Mouse (Mus musculus) neural tube, embryonic 11.5 days (tissue): ENCODE measurements at regions not wholly inside any gene's neighbourhood (a gene's known extent, or its start where the extent isn't known, plus 50 kb on each side); places are given as distances from the start of the nearest gene placed in this dataset.
"Not testable (repeated sequence)": the region's sequence is repeated elsewhere in the genome, so short reads cannot be mapped to it uniquely, and the experiment has no call there.

ENCODE experiments used
- ATAC-seq: fragments of 200-750 bp; cut with Nextera tagmentation; 2 replicates; pipeline ENCODE4 v1.8.0; 2017; ENCODE audit warnings: moderate number of reproducible peaks, mild to moderate bottlenecking, moderate TSS enrichment, moderate library complexity; ENCODE audit not compliant: insufficient read depth, low FRiP score, low TSS enrichment
- DNase-seq: peaks from one replicate; pipeline ENCODE4 v3.0.0-alpha.2; 2015; ENCODE audit warnings: low spot score
- H3K27ac ChIP-seq: fragments of 300-500 bp; sonication (generic); 2 replicates; pipeline ENCODE4 v1.5.1; 2014; ENCODE audit warnings: low read depth, mild to moderate bottlenecking, low read length
- H3K27me3 ChIP-seq: fragments of 300-500 bp; sonication (generic); 2 replicates; pipeline ENCODE4 v1.6.1; 2014; ENCODE audit warnings: mild to moderate bottlenecking, low read length, mixed read lengths; ENCODE audit not compliant: control insufficient read depth, insufficient read depth
- H3K36me3 ChIP-seq: fragments of 300-500 bp; sonication (generic); 2 replicates; pipeline ENCODE4 v1.6.1; 2014; ENCODE audit warnings: mild to moderate bottlenecking, low read length, moderate library complexity, mixed read lengths; ENCODE audit not compliant: control insufficient read depth, insufficient read depth
- H3K4me1 ChIP-seq: fragments of 300-500 bp; sonication (generic); 2 replicates; pipeline ENCODE4 v1.6.1; 2014; ENCODE audit warnings: low read length, mixed read lengths; ENCODE audit not compliant: control insufficient read depth, insufficient read depth
- H3K4me2 ChIP-seq: fragments of 300-500 bp; sonication (generic); 2 replicates; pipeline ENCODE4 v1.6.1; 2014; ENCODE audit warnings: low read depth, mild to moderate bottlenecking, moderate library complexity
- H3K4me3 ChIP-seq: fragments of 300-500 bp; sonication (generic); 2 replicates; pipeline ENCODE4 v1.5.1; 2014; ENCODE audit warnings: low read depth, low read length
- H3K9ac ChIP-seq: fragments of 300-500 bp; sonication (generic); 2 replicates; pipeline ENCODE4 v1.6.1; 2014; ENCODE audit warnings: mild to moderate bottlenecking, low read length
- H3K9me3 ChIP-seq: fragments of 300-500 bp; sonication (generic); 2 replicates; pipeline ENCODE4 v1.6.1; 2016; ENCODE audit warnings: low read length; ENCODE audit not compliant: control insufficient read depth
- WGBS: fragments of 180-500 bp; shearing (Covaris S2); extraction: QIAGEN DNeasy Blood & Tissue Kit; methylation state at CpG from one replicate; pipeline ENCODE4 v1.1.7; 2014; 5-methylcytosine and 5-hydroxymethylcytosine counted together

DNA sequence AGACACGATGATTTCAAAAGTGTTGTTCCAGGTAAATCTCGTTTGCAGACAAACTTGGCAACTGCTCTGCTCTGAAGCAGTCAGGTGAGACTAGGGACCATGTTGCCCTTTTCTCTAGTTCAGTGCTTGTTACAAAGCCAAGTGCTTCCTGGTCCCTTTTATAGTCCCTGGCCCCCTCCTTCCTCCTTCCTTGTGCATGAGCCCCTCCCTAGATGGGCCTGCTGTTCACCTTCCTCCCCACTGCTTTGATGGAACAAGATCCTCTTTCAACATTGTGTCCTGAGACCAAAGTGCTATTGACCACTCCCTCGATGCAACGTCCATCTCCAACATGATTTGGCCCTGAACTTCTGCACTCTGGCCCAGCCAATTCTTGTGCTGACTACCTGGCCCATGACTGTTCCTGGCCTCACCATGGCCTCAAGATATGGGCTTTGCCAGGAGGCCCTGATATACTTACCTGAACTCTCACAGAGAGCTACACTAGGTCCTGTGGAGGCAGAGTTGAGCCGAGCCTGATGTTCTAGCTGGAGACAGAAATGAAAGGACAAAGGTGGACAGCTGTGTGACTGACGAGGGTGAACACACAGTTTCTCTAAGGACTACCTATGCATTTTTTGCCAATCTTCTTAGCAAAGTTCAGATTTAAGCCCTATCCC, 104.6 kb upstream of the Klf3 start:
- WGBS, result 93% methylated on average over 6 of the region's 6 CpGs
- Histone ChIP-seq H3K27me3 (no peaks in the 10 kb centered on the region), H3K27ac (no peak overlapping the region), H3K9me3 (no peaks in the 10 kb centered on the region), H3K9ac (no peak overlapping the region), H3K4me1 (peaks cover 6% of the 10 kb centered on the region), H3K4me3 (no peak overlapping the region), H3K36me3 (no peaks in the 10 kb centered on the region), H3K4me2 (no peak overlapping the region)
- no peak for ATAC-seq
- no peak for DNase-seq

DNA sequence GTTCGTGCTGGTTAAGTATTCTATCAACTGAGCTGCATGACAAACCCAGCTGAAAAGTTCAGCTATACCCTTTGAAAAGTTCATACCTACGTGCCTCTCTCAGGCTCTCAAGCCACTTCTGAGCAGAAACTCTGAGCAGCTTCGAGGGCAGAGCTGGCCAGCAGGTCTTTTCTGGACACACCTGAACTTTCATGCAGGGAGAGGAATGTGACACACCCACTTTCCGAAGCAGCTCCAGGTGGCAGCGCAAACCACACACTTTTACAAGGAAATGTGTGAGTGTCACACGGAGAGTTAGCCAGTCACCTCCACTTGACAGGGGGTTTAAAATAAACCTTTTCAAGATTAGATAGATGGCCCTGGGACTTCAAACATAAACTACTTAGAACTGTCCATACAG, 103.2 kb upstream of the Klf3 start:
- DNase-seq (no peak), ATAC-seq (no peak)
- no peaks in the 10 kb centered on the region for H3K27me3 ChIP-seq
- no peaks in the 10 kb centered on the region for H3K9me3 ChIP-seq
- H3K9ac ChIP-seq, result no peak overlapping the region
- H3K36me3 ChIP-seq, result no peaks in the 10 kb centered on the region
- 92% methylated on average over 6 of the region's 6 CpGs for WGBS
- H3K4me1 ChIP-seq, result peaks cover 6% of the 10 kb centered on the region
- H3K4me3 ChIP-seq, result no peak overlapping the region
- no peak overlapping the region for H3K27ac ChIP-seq
- no peak overlapping the region for H3K4me2 ChIP-seq

DNA sequence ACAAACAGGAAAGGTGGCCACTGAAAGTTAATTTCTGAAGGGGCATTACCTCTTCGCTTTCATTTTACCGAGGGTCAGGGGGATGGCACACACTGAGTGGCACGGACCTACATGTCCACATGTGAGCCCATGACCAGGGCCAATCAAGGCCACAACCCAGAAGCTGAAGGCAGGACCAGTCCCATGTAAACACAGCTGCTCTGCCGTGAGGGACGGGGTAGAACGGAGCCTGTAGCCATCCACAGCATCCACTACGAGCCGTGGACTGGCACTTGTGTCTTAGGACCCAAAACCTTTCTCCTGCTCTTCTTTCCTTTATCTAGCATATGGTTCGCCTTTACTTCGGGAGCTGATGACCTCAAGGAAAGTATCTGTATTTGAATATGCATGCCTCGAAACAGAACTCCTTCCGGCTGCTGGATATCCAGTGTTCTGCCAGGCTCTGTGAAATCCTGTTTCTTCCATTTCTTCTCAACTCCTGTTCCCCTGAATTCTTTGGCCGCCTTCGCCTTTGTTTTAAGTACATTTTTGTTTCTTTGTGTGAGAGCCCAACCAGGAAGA, 101.9 kb upstream of the Klf3 start:
- no peak overlapping the region for H3K27ac ChIP-seq
- no peak overlapping the region for H3K4me3 ChIP-seq
- ATAC-seq (no peak), DNase-seq (peak; percentile 23)
- no peak overlapping the region for H3K4me2 ChIP-seq
- H3K9ac ChIP-seq, result no peak overlapping the region
- H3K27me3 ChIP-seq, result no peaks in the 10 kb centered on the region
- 74% methylated on average over 14 of the region's 14 CpGs for WGBS
- H3K4me1 ChIP-seq, result peaks cover 6% of the 10 kb centered on the region
- H3K9me3 ChIP-seq, result no peaks in the 10 kb centered on the region
- H3K36me3 ChIP-seq, result no peaks in the 10 kb centered on the region

DNA sequence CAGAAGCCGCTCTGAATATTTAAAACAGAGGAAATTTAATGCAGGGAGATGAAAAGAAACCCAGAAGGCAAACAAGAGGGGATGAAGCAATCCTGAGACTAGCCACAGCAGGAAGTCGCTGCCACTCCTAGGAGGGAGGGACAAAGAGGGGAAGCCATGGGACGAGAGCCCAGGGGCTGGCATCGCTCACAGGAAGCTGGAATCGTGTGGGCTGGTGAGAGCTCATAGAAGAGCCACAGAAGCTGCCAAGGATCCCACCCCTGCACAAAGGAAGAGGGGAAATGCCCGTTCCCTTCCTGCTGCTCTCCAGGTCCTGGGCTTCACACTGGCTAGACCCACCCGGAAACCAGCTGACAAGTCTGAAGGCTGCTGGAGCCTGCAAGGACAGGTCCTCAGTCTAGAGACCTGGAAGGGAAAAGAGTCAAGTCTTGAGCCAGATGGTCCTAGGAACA, 101.4 kb upstream of the Klf3 start:
- Histone ChIP-seq H3K27me3 (no peaks in the 10 kb centered on the region), H3K4me1 (peaks cover 6% of the 10 kb centered on the region), H3K4me3 (no peak overlapping the region), H3K27ac (peak overlapping the region; percentile 67; the same call in 1 of the 2 replicates), H3K36me3 (no peaks in the 10 kb centered on the region), H3K9ac (peak overlapping the region; percentile 22; the same call in 1 of the 2 replicates), H3K4me2 (no peak overlapping the region), H3K9me3 (no peaks in the 10 kb centered on the region)
- ATAC-seq (no peak), DNase-seq (peak; percentile 34)
- WGBS, result 24% methylated on average over 7 of the region's 7 CpGs

DNA sequence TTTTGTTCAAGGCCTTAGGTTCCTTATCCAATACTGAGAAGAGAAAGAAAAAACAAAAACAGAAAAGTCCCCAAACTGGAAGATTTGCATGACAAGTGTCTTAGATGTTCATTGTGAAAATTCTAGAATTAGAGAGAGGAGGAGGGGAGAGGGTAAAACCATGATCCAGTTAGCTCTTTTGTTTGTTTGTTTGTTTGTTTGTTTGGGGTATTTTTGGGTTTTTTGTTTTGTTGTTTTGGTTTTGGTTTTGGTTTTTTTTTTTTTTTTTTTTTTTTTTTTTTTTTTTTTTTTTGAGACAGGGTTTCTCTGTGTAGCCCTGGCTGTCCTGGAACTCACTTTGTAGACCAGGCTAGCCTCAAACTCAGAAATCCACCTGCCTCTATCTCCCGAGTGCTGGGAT, 100.8 kb upstream of the Klf3 start:
- H3K9me3 ChIP-seq, H3K9ac ChIP-seq, H3K4me1 ChIP-seq, ATAC-seq, DNase-seq, H3K36me3 ChIP-seq, H3K27me3 ChIP-seq, H3K4me3 ChIP-seq, H3K4me2 ChIP-seq, H3K27ac ChIP-seq: not testable (repeated sequence)
- 71% methylated on average over 1 of the region's 1 CpGs for WGBS

DNA sequence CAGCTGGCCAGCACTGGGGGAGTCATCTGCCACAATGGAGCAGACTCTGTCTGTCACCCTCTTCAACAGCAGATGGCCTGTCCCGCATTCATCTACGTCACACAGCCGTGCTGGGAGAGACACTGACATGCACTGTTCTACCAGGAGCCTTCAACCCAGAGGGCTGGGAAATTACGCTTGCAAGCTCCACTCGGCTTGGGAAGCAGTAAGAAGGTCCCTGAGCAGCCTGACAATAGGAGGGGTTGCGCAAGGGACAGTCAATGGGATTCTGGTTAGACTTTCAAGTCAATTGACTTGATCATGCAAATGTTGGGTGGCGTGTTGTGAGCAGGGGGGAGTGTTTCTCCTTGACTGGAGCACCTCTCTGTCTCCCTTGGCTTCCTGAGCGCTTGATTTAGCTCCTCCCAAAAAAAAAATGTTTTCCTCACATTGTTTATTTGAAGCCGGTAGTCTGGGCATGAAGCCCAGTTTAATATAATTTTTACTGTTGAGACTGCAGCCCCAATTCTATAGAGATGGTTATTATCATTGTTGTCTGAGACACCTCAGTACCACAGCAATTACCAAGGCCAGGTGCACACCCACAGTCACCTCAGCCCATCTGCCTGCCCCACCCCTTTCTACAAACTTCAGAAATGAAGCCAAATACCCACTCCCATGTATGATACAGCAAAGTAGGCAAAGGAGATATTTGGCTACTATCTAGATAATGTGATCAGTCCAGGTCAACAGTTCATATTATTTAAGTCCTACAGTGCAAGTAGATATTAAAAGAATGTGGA, 99.9 kb upstream of the Klf3 start:
- Histone ChIP-seq H3K9ac (no peak overlapping the region), H3K4me2 (no peak overlapping the region), H3K9me3 (no peaks in the 10 kb centered on the region), H3K36me3 (no peaks in the 10 kb centered on the region), H3K4me1 (peaks cover 6% of the 10 kb centered on the region), H3K27me3 (no peaks in the 10 kb centered on the region), H3K27ac (no peak overlapping the region), H3K4me3 (no peak overlapping the region)
- DNase-seq (peak; percentile 69), ATAC-seq (peak; percentile 81)
- 61% methylated on average over 9 of the region's 9 CpGs for WGBS

DNA sequence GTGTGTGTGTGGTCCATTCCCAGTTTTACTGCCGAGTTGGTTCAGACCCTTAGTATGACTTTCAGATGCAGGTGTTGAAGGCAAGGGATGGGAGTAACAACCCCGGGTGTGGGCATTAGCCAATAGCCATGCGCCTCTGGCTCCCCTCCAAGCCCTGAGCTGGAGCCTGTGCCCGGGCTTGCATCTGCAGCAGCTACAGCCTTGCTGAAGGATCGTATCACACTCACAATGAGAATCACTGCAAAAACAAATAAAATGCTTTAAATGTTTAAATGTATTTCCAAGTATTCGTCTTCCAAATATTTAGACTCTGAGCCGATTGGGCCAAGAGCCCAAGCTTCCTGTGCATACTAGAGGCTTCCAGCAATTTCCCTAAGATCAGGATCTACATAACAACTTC, 99.0 kb upstream of the Klf3 start:
- no peaks in the 10 kb centered on the region for H3K27me3 ChIP-seq
- DNase-seq, result no peak
- H3K4me2 ChIP-seq, result no peak overlapping the region
- H3K36me3 ChIP-seq, result no peaks in the 10 kb centered on the region
- no peaks in the 10 kb centered on the region for H3K9me3 ChIP-seq
- H3K27ac ChIP-seq, result no peak overlapping the region
- no peak overlapping the region for H3K4me3 ChIP-seq
- 81% methylated on average over 7 of the region's 7 CpGs for WGBS
- ATAC-seq, result no peak
- H3K9ac ChIP-seq, result no peak overlapping the region
- H3K4me1 ChIP-seq, result peaks cover 6% of the 10 kb centered on the region

DNA sequence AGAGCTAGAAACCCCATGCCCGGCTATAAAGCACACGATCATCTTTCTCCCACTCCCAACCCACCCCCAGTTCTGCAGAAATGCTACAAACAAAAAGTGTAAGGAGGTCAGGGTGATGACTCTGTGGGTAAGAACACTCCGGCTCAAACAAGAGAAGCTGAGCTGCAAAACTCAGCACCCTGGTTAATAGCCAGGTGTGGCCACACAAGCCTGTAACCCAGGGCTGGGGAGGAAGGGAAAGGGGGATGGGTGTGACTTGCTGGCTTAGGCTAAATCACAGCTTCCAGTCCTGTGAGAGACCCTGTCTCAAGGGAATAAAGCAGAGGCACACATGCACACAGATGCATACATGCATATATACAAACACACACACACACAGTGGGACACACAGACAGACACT, 96.6 kb upstream of the Klf3 start:
- no peak for DNase-seq
- no peak for ATAC-seq
- WGBS, result 70% methylated on average over 3 of the region's 3 CpGs

DNA sequence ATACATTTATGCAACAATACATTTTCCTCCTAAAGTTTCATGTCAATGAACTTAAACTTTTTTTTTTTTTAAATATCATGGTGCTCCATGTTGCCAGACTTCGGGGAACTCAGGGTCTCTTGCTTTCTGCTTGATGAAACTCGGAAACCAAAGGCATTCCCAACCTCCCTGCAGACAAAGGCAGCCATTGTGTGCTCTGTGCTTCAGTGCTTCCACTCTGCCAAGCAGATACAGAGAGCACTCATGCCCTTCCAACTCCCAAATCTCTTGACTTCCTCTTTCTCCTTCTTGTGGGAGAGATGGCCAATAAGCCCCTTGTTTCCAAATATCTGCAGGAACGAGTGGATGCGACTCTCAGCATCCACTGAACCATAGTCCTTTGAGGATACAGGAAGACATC, 94.0 kb upstream of the Klf3 start:
- no peak overlapping the region for H3K9ac ChIP-seq
- WGBS, result 39% methylated on average over 4 of the region's 4 CpGs
- H3K4me2 ChIP-seq, result no peak overlapping the region
- no peak overlapping the region for H3K27ac ChIP-seq
- H3K36me3 ChIP-seq, result no peaks in the 10 kb centered on the region
- H3K27me3 ChIP-seq, result no peaks in the 10 kb centered on the region
- H3K9me3 ChIP-seq, result no peaks in the 10 kb centered on the region
- no peak overlapping the region for H3K4me3 ChIP-seq
- H3K4me1 ChIP-seq, result no peaks in the 10 kb centered on the region
- DNase-seq (peak; percentile 36), ATAC-seq (no peak)

More for the DNA sequence above, 96.6 kb upstream of the Klf3 start:
- Histone ChIP-seq H3K4me3 (no peak overlapping the region), H3K9me3 (no peaks in the 10 kb centered on the region), H3K9ac (no peak overlapping the region), H3K27ac (no peak overlapping the region), H3K4me1 (peaks cover 6% of the 10 kb centered on the region), H3K36me3 (no peaks in the 10 kb centered on the region), H3K27me3 (no peaks in the 10 kb centered on the region), H3K4me2 (no peak overlapping the region)
